Mouse (Mus musculus) midbrain, postnatal 0 days (tissue): ENCODE results near the gene Mrpl58. TPM values are rescaled to one million over a fixed set of nuclear protein-coding genes. Genes with fewer than 3 reads are reported as not detected.
A peak's percentile ranks its signal among the peaks of the same experiment; 100 is the strongest.

Experiments used
- ATAC-seq: fragments of 200-750 bp; cut with Nextera tagmentation; 2 replicates; pipeline ENCODE4 v1.8.0; 2017; ENCODE audit warnings: moderate number of reproducible peaks, mild to moderate bottlenecking, moderate TSS enrichment, moderate library complexity; ENCODE audit not compliant: low FRiP score
- DNase-seq: peaks from one replicate; pipeline ENCODE4 v3.0.0-alpha.2; 2015; ENCODE audit warnings: low spot score
- H3K27ac ChIP-seq: fragments of 300-500 bp; sonication (generic); 2 replicates; pipeline ENCODE4 v1.5.1; 2014; ENCODE audit warnings: low read depth, mild to moderate bottlenecking, low read length, mixed read lengths
- H3K27me3 ChIP-seq: fragments of 300-500 bp; sonication (generic); 2 replicates; pipeline ENCODE4 v1.6.1; 2014; ENCODE audit warnings: low read length, control low read depth, mixed read lengths; ENCODE audit not compliant: insufficient read depth
- H3K36me3 ChIP-seq: fragments of 300-500 bp; sonication (generic); 2 replicates; pipeline ENCODE4 v1.6.1; 2014; ENCODE audit warnings: low read length, control low read depth, mixed read lengths; ENCODE audit not compliant: insufficient read depth
- H3K4me1 ChIP-seq: fragments of 300-500 bp; sonication (generic); 2 replicates; pipeline ENCODE4 v1.6.1; 2014; ENCODE audit warnings: mild to moderate bottlenecking, control low read depth, antibody characterized with exemption, low read length, mixed read lengths; ENCODE audit not compliant: insufficient read depth
- H3K4me2 ChIP-seq: fragments of 300-500 bp; sonication (generic); 2 replicates; pipeline ENCODE4 v1.6.1; 2014; ENCODE audit warnings: low read depth, mild to moderate bottlenecking, low read length, mixed read lengths; ENCODE audit not compliant: poor library complexity, severe bottlenecking
- H3K4me3 ChIP-seq: fragments of 300-500 bp; sonication (generic); 2 replicates; pipeline ENCODE4 v1.5.1; 2014; ENCODE audit warnings: low read depth, mild to moderate bottlenecking, low read length, moderate library complexity
- H3K9ac ChIP-seq: fragments of 300-500 bp; sonication (generic); replicated peaks from 2 replicates; pipeline ENCODE4 v1.6.1; 2014; ENCODE audit warnings: mild to moderate bottlenecking, low read length, moderate library complexity, mixed read lengths; ENCODE audit not compliant: poor library complexity, severe bottlenecking
- H3K9me3 ChIP-seq: fragments of 300-500 bp; sonication (generic); 2 replicates; pipeline ENCODE4 v1.6.1; 2016; ENCODE audit warnings: low read length, control low read depth
- CTCF ChIP-seq: IDR thresholded peaks from 2 replicates; pipeline ENCODE4 v1.5.1; 2016; ENCODE audit warnings: antibody characterized with exemption, mild to moderate bottlenecking
- WGBS: fragments of 180-500 bp; shearing (Covaris S2); extraction: QIAGEN DNeasy Blood & Tissue Kit; methylation state at CpG from one replicate; pipeline ENCODE4 v1.1.7; 2014; 5-methylcytosine and 5-hydroxymethylcytosine counted together
- polyA plus RNA-seq: library from polyadenylated mRNA; unstranded; fragments of >200 nt; fragmentation: Nextera tagmentation; extraction: Ambion mirVana; gene quantifications from 2 replicates; pipeline ENCODE4 v1.2.1, GENCODE M21; 2015
- total RNA-seq: library from RNA; depleted of rRNA; stranded (reverse); fragments of >200 nt; gene quantifications from 2 replicates; pipeline ENCODE4 v1.2.3, GENCODE M21; 2014

Mrpl58 gene
- total and polyA plus RNA-seq, 2 experiments from 2014 or later: 69.2 to 187 TPM

- Histone ChIP-seq H3K9ac (0 out of 2 replicates have a peak overlapping the region, but pooled peaks have one; percentile 5), H3K27ac (0 out of 2 replicates have a peak overlapping the region, but pooled peaks have one; percentile 27), H3K27me3 (no peaks in the 10 kb centered on the region), H3K4me2 (no peak overlapping the region), H3K4me3 (no peak overlapping the region), H3K9me3 (no peaks in the 10 kb centered on the region), H3K4me1 (peaks cover 8% of the 10 kb centered on the region; the same call in 1 of the 2 replicates), H3K36me3 (peaks cover 19% of the 10 kb centered on the region)
- TF ChIP-seq CTCF: no peak
- 14% methylated on average over 7 of the region's 7 CpGs for WGBS
- DNase-seq (no peak), ATAC-seq (no peak)
Observed at GRCm38 (mm10) chr11:115409556-115409955, 6.0 kb downstream of the Mrpl58 start.

GRCm38 (mm10) chr11:115419531-115420237 is 16.1 kb downstream of the Mrpl58 start, which contains the start of the genes Atp5h and Kctd2:
TSS of gene Atp5h (minus strand) at chr11:115419962.
TSS of gene Kctd2 (plus strand) at chr11:115420128.
- under 1% methylated on average over 42 of the region's 56 CpGs for WGBS
- no peaks in the 10 kb centered on the region for H3K27me3 ChIP-seq
- H3K27ac ChIP-seq: peak within 1 kb of the TSS; percentile 89
- DNase-seq (peak; percentile 99), ATAC-seq (peak; percentile 97)
- H3K9me3 ChIP-seq: no peaks in the 10 kb centered on the region
- peaks cover 18% of the 10 kb centered on the region; the same call in 1 of the 2 replicates for H3K4me1 ChIP-seq
- H3K9ac ChIP-seq: peak within 1 kb of the TSS; percentile 81
- peak within 1 kb of the TSS; percentile 82 for H3K4me2 ChIP-seq
- H3K4me3 ChIP-seq: peak within 1 kb of the TSS; percentile 66
- peaks cover 29% of the 10 kb centered on the region for H3K36me3 ChIP-seq
- no peak for TF ChIP-seq CTCF

GRCm38 (mm10) chr11:115420336-115421190 is 17.0 kb downstream of the Mrpl58 start:
- WGBS: 2% methylated on average over 34 of the region's 45 CpGs
- peak; percentile 67 for ATAC-seq
- H3K4me2 ChIP-seq: peak overlapping the region; percentile 80

GRCm38 (mm10) chr11:115421328-115421727 is 17.8 kb downstream of the Mrpl58 start:
- Histone ChIP-seq H3K4me1 (peaks cover 18% of the 10 kb centered on the region; the same call in 1 of the 2 replicates), H3K9ac (no peak overlapping the region), H3K36me3 (peaks cover 29% of the 10 kb centered on the region), H3K4me2 (peak overlapping the region; percentile 80), H3K9me3 (no peaks in the 10 kb centered on the region), H3K4me3 (peak overlapping the region; percentile 66; the same call in 1 of the 2 replicates), H3K27me3 (no peaks in the 10 kb centered on the region), H3K27ac (no peak overlapping the region)
- DNase-seq (no peak), ATAC-seq (no peak)
- TF ChIP-seq CTCF: no peak
- 43% methylated on average over 1 of the region's 1 CpGs for WGBS

More at GRCm38 (mm10) chr11:115420336-115421190, 17.0 kb downstream of the Mrpl58 start:
- no peaks in the 10 kb centered on the region for H3K9me3 ChIP-seq
- H3K9ac ChIP-seq: peak overlapping the region; percentile 81
- H3K27ac ChIP-seq: peak overlapping the region; percentile 89
- peaks cover 29% of the 10 kb centered on the region for H3K36me3 ChIP-seq
- DNase-seq: peak; percentile 61
- H3K4me1 ChIP-seq: peaks cover 18% of the 10 kb centered on the region; the same call in 1 of the 2 replicates
- H3K4me3 ChIP-seq: peak overlapping the region; percentile 66
- H3K27me3 ChIP-seq: no peaks in the 10 kb centered on the region
- no peak for TF ChIP-seq CTCF

GRCm38 (mm10) chr11:115421972-115422371 is 18.4 kb downstream of the Mrpl58 start:
- WGBS: 87% methylated on average over 16 of the region's 16 CpGs
- Histone ChIP-seq H3K27ac (no peak overlapping the region), H3K4me2 (no peak overlapping the region; the same call in 1 of the 2 replicates), H3K36me3 (peaks cover 29% of the 10 kb centered on the region), H3K4me3 (no peak overlapping the region), H3K27me3 (no peaks in the 10 kb centered on the region), H3K4me1 (peaks cover 18% of the 10 kb centered on the region; the same call in 1 of the 2 replicates), H3K9me3 (no peaks in the 10 kb centered on the region), H3K9ac (no peak overlapping the region)
- no peak for ATAC-seq
- DNase-seq: no peak
- TF ChIP-seq CTCF: no peak
